Mouse (Mus musculus) embryonic facial prominence, embryonic 14.5 days (tissue): ENCODE results near the gene Slc9a9. TPM values are rescaled to one million over a fixed set of nuclear protein-coding genes. Genes with fewer than 3 reads are reported as not detected.

ENCODE experiments used
- ATAC-seq: fragments of 200-750 bp; cut with Nextera tagmentation; 2 replicates; pipeline ENCODE4 v1.8.0; 2017; ENCODE audit warnings: low read depth, moderate number of reproducible peaks, moderate TSS enrichment
- DNase-seq: peaks from one replicate; pipeline ENCODE4 v3.0.0-alpha.2; 2015; ENCODE audit warnings: low spot score
- H3K27ac ChIP-seq: fragments of 300-500 bp; sonication (generic); replicated peaks from 2 replicates; pipeline ENCODE4 v1.5.1; 2014; ENCODE audit warnings: low read depth, mild to moderate bottlenecking, low read length, moderate library complexity
- H3K27me3 ChIP-seq: fragments of 300-500 bp; sonication (generic); replicated peaks from 2 replicates; pipeline ENCODE4 v1.6.1; 2014; ENCODE audit warnings: low read length; ENCODE audit not compliant: control insufficient read depth, insufficient read depth
- H3K36me3 ChIP-seq: fragments of 300-500 bp; sonication (generic); 2 replicates; pipeline ENCODE4 v1.6.1; 2014; ENCODE audit warnings: low read length, mixed read lengths; ENCODE audit not compliant: control insufficient read depth, insufficient read depth
- H3K4me1 ChIP-seq: fragments of 300-500 bp; sonication (generic); 2 replicates; pipeline ENCODE4 v1.6.1; 2014; ENCODE audit warnings: antibody characterized with exemption, low read length; ENCODE audit not compliant: control insufficient read depth, insufficient read depth
- H3K4me2 ChIP-seq: fragments of 300-500 bp; sonication (generic); 2 replicates; pipeline ENCODE4 v1.6.1; 2014; ENCODE audit warnings: low read depth, mild to moderate bottlenecking, low read length, moderate library complexity, mixed read lengths
- H3K4me3 ChIP-seq: fragments of 300-500 bp; sonication (generic); 2 replicates; pipeline ENCODE4 v1.5.1; 2014; ENCODE audit warnings: low read depth, mild to moderate bottlenecking, low read length
- H3K9ac ChIP-seq: fragments of 300-500 bp; sonication (generic); 2 replicates; pipeline ENCODE4 v1.6.1; 2014; ENCODE audit warnings: low read depth, mild to moderate bottlenecking, low read length, moderate library complexity, mixed read lengths
- H3K9me3 ChIP-seq: fragments of 300-500 bp; sonication (generic); 2 replicates; pipeline ENCODE4 v1.6.1; 2016; ENCODE audit warnings: low read length; ENCODE audit not compliant: control insufficient read depth
- WGBS: fragments of 180-500 bp; shearing (Covaris S2); extraction: QIAGEN DNeasy Blood & Tissue Kit; methylation state at CpG from one replicate; pipeline ENCODE4 v1.1.7; 2014; 5-methylcytosine and 5-hydroxymethylcytosine counted together
- polyA plus RNA-seq: library from polyadenylated mRNA; unstranded; fragments of >200 nt; fragmentation: Nextera tagmentation; extraction: Ambion mirVana; gene quantifications from 2 replicates; pipeline ENCODE4 v1.2.1, GENCODE M21; 2014

The Slc9a9 gene
- polyA plus RNA-seq, 1 experiment from 2014 or later, result 6.5 TPM

DNA sequence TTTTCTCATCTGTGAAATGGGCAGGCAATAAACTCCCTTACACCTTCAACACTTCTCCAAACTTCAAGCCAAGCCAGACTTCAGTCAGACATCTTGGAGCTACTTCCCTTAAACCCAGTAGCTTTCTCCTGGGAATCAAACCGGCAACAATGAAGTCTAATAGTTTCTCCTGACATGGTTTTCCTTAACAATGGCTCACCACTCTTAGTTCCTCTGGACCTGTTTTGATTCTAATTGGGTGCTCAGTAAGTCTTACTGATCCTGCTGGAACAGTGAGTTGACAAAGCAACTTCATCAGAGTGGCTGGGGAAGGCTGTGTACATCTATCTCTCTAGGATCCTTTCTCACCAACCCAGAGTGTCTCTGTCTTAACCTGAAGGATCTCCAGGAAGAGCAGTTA lies 5.0 kb downstream of the Slc9a9 start:
- peaks cover 3% of the 10 kb centered on the region; the same call in 1 of the 2 replicates for H3K4me1 ChIP-seq
- no peak overlapping the region for H3K27ac ChIP-seq
- H3K36me3 ChIP-seq, result no peaks in the 10 kb centered on the region
- 73% methylated on average over 1 of the region's 1 CpGs for WGBS
- H3K9me3 ChIP-seq, result no peaks in the 10 kb centered on the region
- H3K4me3 ChIP-seq, result no peak overlapping the region
- no peak overlapping the region for H3K4me2 ChIP-seq
- no peaks in the 10 kb centered on the region for H3K27me3 ChIP-seq
- DNase-seq (no peak), ATAC-seq (no peak)
- H3K9ac ChIP-seq, result no peak overlapping the region

DNA sequence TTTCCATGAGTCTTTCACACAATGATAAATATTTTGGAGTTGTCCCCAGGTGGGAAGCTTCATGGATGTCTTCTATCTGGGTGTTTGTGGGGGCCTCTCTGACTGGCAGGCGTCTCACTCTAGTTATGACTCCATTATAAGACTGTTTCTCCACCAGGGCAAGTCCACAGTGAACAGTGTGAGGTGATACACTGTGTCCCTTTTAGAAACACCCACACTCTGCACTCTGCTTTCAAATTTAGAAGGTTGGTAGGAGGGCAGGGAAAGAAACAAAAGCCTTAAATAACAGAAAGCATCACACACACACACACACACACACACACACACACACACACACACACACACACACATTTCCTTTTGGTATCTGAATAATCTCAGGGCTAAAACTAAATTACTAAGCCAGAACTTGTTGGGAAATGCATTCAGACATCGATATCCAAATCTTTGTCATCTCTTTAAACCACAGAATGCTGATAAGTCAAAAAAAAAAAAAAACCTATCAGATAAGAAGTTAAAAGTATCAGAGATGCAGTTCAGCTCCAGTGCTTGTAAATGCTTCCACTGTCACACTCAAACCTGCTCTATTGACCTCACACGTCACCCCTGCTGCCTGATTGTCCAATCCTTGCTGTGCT lies 8.4 kb downstream of the Slc9a9 start:
- WGBS, result 77% methylated on average over 3 of the region's 3 CpGs
- ATAC-seq (no peak), DNase-seq (no peak)
- Histone ChIP-seq H3K27ac (no peak overlapping the region), H3K4me2 (no peak overlapping the region), H3K4me3 (no peak overlapping the region), H3K9me3 (no peaks in the 10 kb centered on the region), H3K9ac (no peak overlapping the region), H3K4me1 (no peaks in the 10 kb centered on the region), H3K36me3 (no peaks in the 10 kb centered on the region), H3K27me3 (no peaks in the 10 kb centered on the region)

DNA sequence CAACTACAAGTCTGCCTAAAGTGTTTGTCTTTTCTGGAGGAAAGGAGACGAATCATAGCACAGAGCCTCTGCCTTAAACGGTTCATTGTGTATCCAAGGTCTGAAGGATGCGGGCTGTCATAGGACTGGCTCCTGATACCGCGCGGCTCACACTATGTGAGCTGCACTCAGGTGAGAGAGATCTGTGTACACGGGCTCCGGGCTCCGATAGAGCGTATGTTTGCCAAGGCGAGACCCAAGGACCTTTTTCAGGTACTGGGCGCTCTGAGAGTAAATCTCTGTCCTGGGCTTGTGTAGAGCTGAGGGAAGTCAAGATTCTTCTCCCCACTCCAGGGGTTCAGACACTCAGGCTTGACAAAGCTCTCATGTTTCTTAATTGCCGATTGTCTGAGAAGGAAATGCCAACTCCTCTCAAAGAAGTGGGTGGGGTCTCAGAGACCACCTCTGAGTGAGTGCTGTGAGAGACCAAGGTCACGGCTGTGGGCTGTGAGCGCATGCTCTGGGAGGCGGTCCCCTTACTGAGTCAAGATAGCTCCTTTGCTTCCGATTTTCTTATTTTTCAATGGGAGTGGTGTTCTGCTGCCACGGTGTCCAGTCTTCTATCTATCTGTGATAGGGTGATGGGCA lies 10.9 kb downstream of the Slc9a9 start:
- no peaks in the 10 kb centered on the region for H3K4me1 ChIP-seq
- ATAC-seq (no peak), DNase-seq (no peak)
- H3K4me2 ChIP-seq, result no peak overlapping the region
- H3K4me3 ChIP-seq, result no peak overlapping the region
- H3K27ac ChIP-seq, result no peak overlapping the region
- no peaks in the 10 kb centered on the region for H3K27me3 ChIP-seq
- no peaks in the 10 kb centered on the region for H3K9me3 ChIP-seq
- WGBS, result 79% methylated on average over 18 of the region's 18 CpGs
- no peaks in the 10 kb centered on the region for H3K36me3 ChIP-seq
- no peak overlapping the region for H3K9ac ChIP-seq

DNA sequence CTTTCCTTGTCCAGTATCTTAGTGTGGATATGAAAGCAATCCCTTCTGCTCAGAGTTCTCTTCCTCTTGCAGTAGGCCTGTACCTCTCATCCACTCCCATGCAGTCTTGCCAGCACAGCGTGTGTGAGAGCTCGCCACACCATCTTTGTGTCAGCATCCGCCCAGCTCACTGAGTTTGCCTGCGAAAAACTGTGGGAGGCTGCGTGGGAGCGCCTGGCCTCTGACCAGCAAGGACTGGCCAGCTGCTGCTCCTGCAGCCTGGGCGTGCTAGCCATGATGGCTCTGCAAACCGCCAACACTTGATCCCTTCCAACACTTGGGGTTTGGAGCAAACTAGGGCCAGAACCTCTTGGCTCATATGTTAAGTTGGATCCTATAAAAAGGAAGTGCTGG lies 11.4 kb downstream of the Slc9a9 start:
- DNase-seq (no peak), ATAC-seq (no peak)
- 85% methylated on average over 8 of the region's 8 CpGs for WGBS
- H3K9me3 ChIP-seq, result no peaks in the 10 kb centered on the region
- no peaks in the 10 kb centered on the region for H3K27me3 ChIP-seq
- H3K4me1 ChIP-seq, result no peaks in the 10 kb centered on the region
- no peak overlapping the region for H3K4me3 ChIP-seq
- no peak overlapping the region for H3K4me2 ChIP-seq
- no peaks in the 10 kb centered on the region for H3K36me3 ChIP-seq
- H3K27ac ChIP-seq, result no peak overlapping the region
- no peak overlapping the region for H3K9ac ChIP-seq

DNA sequence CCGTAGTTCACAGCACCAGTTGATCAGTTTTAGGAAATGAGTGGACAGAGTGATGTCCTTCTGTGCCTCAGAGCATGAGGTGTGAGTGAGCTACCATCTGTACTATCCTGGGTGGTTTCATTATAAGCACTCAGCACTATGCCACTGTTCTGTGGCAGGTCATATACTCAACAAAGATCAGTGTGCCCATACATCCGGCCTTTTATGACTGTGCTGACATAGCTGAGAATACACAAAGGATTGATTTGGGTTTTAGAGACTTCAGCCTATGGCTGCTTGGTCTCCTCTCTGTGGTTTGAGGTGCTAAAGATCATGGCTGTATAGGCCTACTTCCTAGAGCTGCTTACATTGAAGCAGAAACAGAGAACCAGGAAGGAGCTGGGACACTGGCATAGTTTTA lies 12.6 kb downstream of the Slc9a9 start:
- H3K4me3 ChIP-seq, result no peak overlapping the region
- no peak for DNase-seq
- H3K9me3 ChIP-seq, result no peaks in the 10 kb centered on the region
- H3K4me2 ChIP-seq, result no peak overlapping the region
- H3K4me1 ChIP-seq, result no peaks in the 10 kb centered on the region
- H3K36me3 ChIP-seq, result no peaks in the 10 kb centered on the region
- no peak overlapping the region for H3K27ac ChIP-seq
- no peaks in the 10 kb centered on the region for H3K27me3 ChIP-seq
- no peak for ATAC-seq
- 90% methylated on average over 2 of the region's 2 CpGs for WGBS
- no peak overlapping the region for H3K9ac ChIP-seq

DNA sequence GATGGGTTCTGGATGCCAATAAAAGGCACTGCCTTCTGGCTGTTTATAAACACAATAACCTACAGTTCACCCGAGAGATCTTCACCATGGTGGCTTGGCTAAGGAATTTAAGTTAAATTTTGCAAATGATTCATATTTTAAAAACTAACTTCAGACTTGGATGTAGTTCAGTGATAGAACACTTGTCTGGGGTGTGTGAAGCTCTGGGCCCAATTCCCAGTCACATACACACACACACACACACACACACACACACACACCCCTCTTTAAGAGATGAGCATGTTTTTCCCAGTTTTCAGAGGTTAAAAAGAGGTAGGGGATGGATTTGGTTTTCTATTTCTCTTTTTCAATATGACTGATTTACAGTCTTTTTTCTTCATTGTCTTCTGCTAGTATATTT lies 15.9 kb downstream of the Slc9a9 start:
- no peak overlapping the region for H3K9ac ChIP-seq
- H3K27ac ChIP-seq, result no peak overlapping the region
- no peak for ATAC-seq
- 78% methylated on average over 1 of the region's 1 CpGs for WGBS
- no peaks in the 10 kb centered on the region for H3K4me1 ChIP-seq
- no peaks in the 10 kb centered on the region for H3K9me3 ChIP-seq
- no peak for DNase-seq
- H3K4me2 ChIP-seq, result no peak overlapping the region
- no peaks in the 10 kb centered on the region for H3K36me3 ChIP-seq
- no peaks in the 10 kb centered on the region for H3K27me3 ChIP-seq
- no peak overlapping the region for H3K4me3 ChIP-seq

DNA sequence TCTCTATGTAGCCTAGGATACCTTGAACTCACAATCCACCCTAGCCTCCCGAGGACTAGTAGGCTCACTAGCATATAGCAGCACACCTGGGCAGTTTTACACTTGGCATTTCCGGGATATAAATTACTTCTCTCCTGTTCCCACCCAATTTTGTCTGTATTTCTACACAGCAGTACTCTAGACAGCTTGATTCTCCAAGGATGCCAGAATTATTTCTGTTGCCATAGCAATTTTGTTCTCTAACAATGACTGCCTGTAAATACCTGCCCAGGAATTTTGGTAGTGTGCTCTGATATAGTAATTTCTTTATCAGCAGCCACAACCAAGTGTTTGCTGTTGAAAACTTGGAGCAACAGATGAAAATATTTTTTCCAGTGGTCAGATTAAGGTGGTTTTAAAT lies 16.7 kb downstream of the Slc9a9 start:
- H3K9me3 ChIP-seq, result no peaks in the 10 kb centered on the region
- ATAC-seq (no peak), DNase-seq (no peak)
- no peaks in the 10 kb centered on the region for H3K36me3 ChIP-seq
- H3K4me3 ChIP-seq, result no peak overlapping the region
- no peak overlapping the region for H3K9ac ChIP-seq
- H3K27me3 ChIP-seq, result no peaks in the 10 kb centered on the region
- H3K4me2 ChIP-seq, result no peak overlapping the region
- peaks cover 2% of the 10 kb centered on the region; the same call in 1 of the 2 replicates for H3K4me1 ChIP-seq
- 61% methylated on average over 2 of the region's 2 CpGs for WGBS
- no peak overlapping the region for H3K27ac ChIP-seq

DNA sequence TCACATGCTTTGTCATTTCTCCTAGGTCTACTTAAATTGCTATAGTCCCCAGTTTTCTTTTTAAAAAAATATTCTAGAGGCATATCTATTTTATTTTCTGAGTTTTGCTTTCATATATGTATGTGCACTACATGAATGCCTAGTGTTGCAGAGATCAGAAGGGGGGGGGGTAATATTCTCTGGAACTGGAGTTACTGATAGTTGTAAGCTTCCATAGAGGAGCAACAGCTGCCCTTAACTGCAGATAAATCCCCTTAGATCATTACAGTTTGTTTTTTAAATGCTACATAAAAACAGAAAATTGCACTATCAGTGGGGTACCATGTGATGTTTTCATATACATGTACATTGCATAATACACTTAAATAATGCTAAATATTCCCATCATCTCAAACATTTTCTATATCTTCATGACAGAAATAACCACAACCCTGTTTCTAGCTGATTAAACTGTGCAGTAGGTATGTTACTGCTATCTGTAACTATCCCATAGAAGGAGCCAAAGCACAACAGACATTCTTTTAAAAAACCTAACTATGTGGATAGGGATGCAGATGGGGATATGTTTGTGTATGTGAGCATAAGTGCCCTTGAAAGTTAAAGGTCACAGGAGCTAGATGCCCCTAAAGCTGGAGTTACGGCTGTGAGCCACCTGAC lies 17.6 kb downstream of the Slc9a9 start:
- Histone ChIP-seq H3K27ac (no peak overlapping the region), H3K27me3 (no peaks in the 10 kb centered on the region), H3K9me3 (no peaks in the 10 kb centered on the region), H3K4me3 (no peak overlapping the region), H3K4me2 (no peak overlapping the region), H3K4me1 (peaks cover 11% of the 10 kb centered on the region), H3K36me3 (no peaks in the 10 kb centered on the region), H3K9ac (no peak overlapping the region)
- DNase-seq, result no peak
- WGBS, result 100% methylated on average over 1 of the region's 1 CpGs
- no peak for ATAC-seq
